Mouse (Mus musculus) C2C12 (cell line): ENCODE results near the gene Uchl1. TPM values are rescaled to one million over a fixed set of nuclear protein-coding genes. Genes with fewer than 3 reads are reported as not detected.

Experiments
- H3K27me3 ChIP-seq: one replicate; pipeline ENCODE4 v1.6.1; 2011; ENCODE audit not compliant: control insufficient read depth, insufficient read depth, insufficient read length
- H3K36me3 ChIP-seq: one replicate; pipeline ENCODE4 v1.6.1; 2011; ENCODE audit not compliant: control insufficient read depth, insufficient read depth
- H3K4me3 ChIP-seq: one replicate; pipeline ENCODE4 v1.5.1; 2011; ENCODE audit warnings: mild to moderate bottlenecking, control low read depth; ENCODE audit not compliant: poor library complexity, insufficient read depth, severe bottlenecking
- H3K79me2 ChIP-seq: one replicate; pipeline ENCODE4 v1.6.1; 2011; ENCODE audit not compliant: control insufficient read depth, insufficient read depth
- H3K79me3 ChIP-seq: one replicate; pipeline ENCODE4 v1.6.1; 2011; ENCODE audit warnings: low read depth, control low read depth
- H3ac ChIP-seq: one replicate; pipeline ENCODE3; 2011; ENCODE audit warnings: low read depth; ENCODE audit not compliant: control insufficient read depth, insufficient read length
- CEBPB ChIP-seq: IDR thresholded peaks from one replicate; pipeline ENCODE4 v1.6.1; 2011; ENCODE audit warnings: low read depth, mild to moderate bottlenecking, control low read depth, moderate library complexity
- CTCF ChIP-seq: IDR thresholded peaks from one replicate; pipeline ENCODE4 v1.5.1; 2011; ENCODE audit not compliant: control insufficient read depth, insufficient read depth, insufficient read length
- FOSL1 ChIP-seq: IDR thresholded peaks from one replicate; pipeline ENCODE4 v1.8.0; 2011; ENCODE audit warnings: mild to moderate bottlenecking, low read length; ENCODE audit not compliant: poor library complexity, insufficient read depth, severe bottlenecking
- MAX ChIP-seq: IDR thresholded peaks from one replicate; pipeline ENCODE4 v1.6.1; 2011; ENCODE audit warnings: mild to moderate bottlenecking, control low read depth
- MYOD1 ChIP-seq: IDR thresholded peaks from one replicate; pipeline ENCODE4 v1.6.1; 2011; ENCODE audit warnings: low read depth; ENCODE audit not compliant: control insufficient read depth, insufficient read length
- MYOG ChIP-seq: IDR thresholded peaks from one replicate; pipeline ENCODE4 v1.6.1; 2011; ENCODE audit not compliant: control insufficient read depth, insufficient read length; ENCODE audit errors: extremely low read depth
- USF1 ChIP-seq: IDR thresholded peaks from one replicate; pipeline ENCODE4 v1.6.1; 2011; ENCODE audit warnings: low read depth, mild to moderate bottlenecking, control low read depth, moderate library complexity
- polyA plus RNA-seq: library from polyadenylated mRNA; unstranded; fragments of >200 nt; fragmentation: generic; extraction: Trizol; gene quantifications from one replicate; pipeline ENCODE4 v1.2.1, GENCODE M21; 2012; ENCODE audit warnings: missing spikeins

The Uchl1 gene
- polyA plus RNA-seq, 1 experiment, result 18.3 TPM

- Histone ChIP-seq H3K79me2 (no peaks in the 10 kb centered on the region), H3K27me3 (peaks cover 17% of the 10 kb centered on the region), H3K79me3 (no peaks in the 10 kb centered on the region), H3K36me3 (no peaks in the 10 kb centered on the region), H3K4me3 (no peak overlapping the region), H3ac (no peak overlapping the region)
- TF ChIP-seq USF1, result no peak
- no peak for TF ChIP-seq MAX
These were observed 36.9 kb downstream of the Uchl1 start for GRCm38 (mm10) chr5:66712801-66713200.

- H3K36me3 ChIP-seq, result no peaks in the 10 kb centered on the region
- H3K4me3 ChIP-seq, result no peak overlapping the region
- H3ac ChIP-seq, result no peak overlapping the region
- H3K27me3 ChIP-seq, result peaks cover 34% of the 10 kb centered on the region
- no peaks in the 10 kb centered on the region for H3K79me3 ChIP-seq
- TF ChIP-seq MAX, result no peak
- TF ChIP-seq CTCF, result no peak
- TF ChIP-seq FOSL1, result no peak
- TF ChIP-seq MYOD1, result no peak
- TF ChIP-seq MYOG, result no peak
- no peak for TF ChIP-seq CEBPB
- TF ChIP-seq USF1, result no peak
- H3K79me2 ChIP-seq, result no peaks in the 10 kb centered on the region
These were observed 39.6 kb downstream of the Uchl1 start for GRCm38 (mm10) chr5:66715498-66715931.

- H3K79me3 ChIP-seq, result no peaks in the 10 kb centered on the region
- H3K79me2 ChIP-seq, result no peaks in the 10 kb centered on the region
- H3K27me3 ChIP-seq, result peaks cover 30% of the 10 kb centered on the region
- no peak overlapping the region for H3ac ChIP-seq
- H3K36me3 ChIP-seq, result no peaks in the 10 kb centered on the region
- no peak for TF ChIP-seq FOSL1
- TF ChIP-seq CTCF, result no peak
- no peak for TF ChIP-seq MYOG
- no peak for TF ChIP-seq CEBPB
- no peak for TF ChIP-seq USF1
- no peak for TF ChIP-seq MYOD1
- TF ChIP-seq MAX, result no peak
- no peak overlapping the region for H3K4me3 ChIP-seq
These were observed 42.0 kb downstream of the Uchl1 start for GRCm38 (mm10) chr5:66717931-66718330.

- Histone ChIP-seq H3K36me3 (no peaks in the 10 kb centered on the region), H3K79me2 (no peaks in the 10 kb centered on the region), H3K79me3 (no peaks in the 10 kb centered on the region), H3K4me3 (no peak overlapping the region), H3ac (no peak overlapping the region), H3K27me3 (peaks cover 28% of the 10 kb centered on the region)
- no peak for TF ChIP-seq FOSL1
- no peak for TF ChIP-seq CTCF
- TF ChIP-seq USF1, result no peak
- TF ChIP-seq MAX, result no peak
- TF ChIP-seq MYOD1, result no peak
- TF ChIP-seq CEBPB, result no peak
- TF ChIP-seq MYOG, result no peak
These were observed 42.5 kb downstream of the Uchl1 start for GRCm38 (mm10) chr5:66718413-66718812.

- Histone ChIP-seq H3ac (no peak overlapping the region), H3K27me3 (peaks cover 33% of the 10 kb centered on the region)
- TF ChIP-seq CEBPB (no peak), MAX (no peak), CTCF (no peak), MYOD1 (no peak), FOSL1 (no peak)
These were observed 43.0 kb downstream of the Uchl1 start for GRCm38 (mm10) chr5:66718880-66719279.

GRCm38 (mm10) chr5:66720921-66721320, 45.0 kb downstream of the Uchl1 start:
- no peaks in the 10 kb centered on the region for H3K79me3 ChIP-seq
- no peak overlapping the region for H3ac ChIP-seq
- TF ChIP-seq MYOG (no peak), MAX (no peak), CTCF (no peak), CEBPB (no peak), FOSL1 (no peak), MYOD1 (no peak), USF1 (no peak)
- H3K4me3 ChIP-seq, result no peak overlapping the region
- H3K27me3 ChIP-seq, result peaks cover 33% of the 10 kb centered on the region
- no peaks in the 10 kb centered on the region for H3K79me2 ChIP-seq
- no peaks in the 10 kb centered on the region for H3K36me3 ChIP-seq

More at GRCm38 (mm10) chr5:66718880-66719279, 43.0 kb downstream of the Uchl1 start:
- Histone ChIP-seq H3K79me3 (no peaks in the 10 kb centered on the region), H3K79me2 (no peaks in the 10 kb centered on the region), H3K36me3 (no peaks in the 10 kb centered on the region), H3K4me3 (no peak overlapping the region)
